Mouse (Mus musculus) megakaryocyte, embryonic 14.5 days (primary cell): ENCODE measurements around the gene Phf11c.

Experiments used
- FLI1 ChIP-seq: IDR thresholded peaks from 2 replicates; pipeline ENCODE4 v1.6.1; 2012; ENCODE audit warnings: low read length, inconsistent platforms, mixed read lengths
- GATA1 ChIP-seq: IDR thresholded peaks from 3 replicates; pipeline ENCODE4 v1.6.1; 2012; ENCODE audit warnings: mixed read lengths, low read length, inconsistent platforms, borderline replicate concordance

- no peak for TF ChIP-seq GATA1
- TF ChIP-seq FLI1: no peak
These were observed 23.0 kb upstream of the Phf11c start for GRCm38 (mm10) chr14:59418171-59418570.
